Mouse (Mus musculus) thymus, adult 2 months (tissue): Measurements from ENCODE around the gene Ptar1. TPM values are rescaled to one million over a fixed set of nuclear protein-coding genes. Genes with fewer than 3 reads are reported as not detected.
A peak's percentile ranks its signal among the peaks of the same experiment; 100 is the strongest.

Experiments
- DNase-seq: peaks from one replicate; pipeline ENCODE4 v3.0.0; 2021
- H3K27ac ChIP-seq: fragments of 200-500 bp; 2 replicates; pipeline ENCODE4 v1.5.1; 2012; ENCODE audit warnings: low read length, control low read depth; ENCODE audit not compliant: control insufficient read depth, insufficient read depth
- H3K27me3 ChIP-seq: fragments of 200-500 bp; 2 replicates; pipeline ENCODE4 v1.6.1; 2012; ENCODE audit warnings: mild to moderate bottlenecking, low read length, moderate library complexity, mixed read lengths; ENCODE audit not compliant: control insufficient read depth, insufficient read depth
- H3K36me3 ChIP-seq: fragments of 200-500 bp; 2 replicates; pipeline ENCODE4 v1.6.1; 2012; ENCODE audit warnings: mild to moderate bottlenecking, low read length, moderate library complexity; ENCODE audit not compliant: control insufficient read depth, insufficient read depth
- H3K4me1 ChIP-seq: fragments of 200-500 bp; replicated peaks from 2 replicates; pipeline ENCODE4 v1.6.1; 2012; ENCODE audit warnings: low read length; ENCODE audit not compliant: control insufficient read depth, insufficient read depth
- H3K4me3 ChIP-seq: fragments of 200-500 bp; 2 replicates; pipeline ENCODE4 v1.5.1; 2012; ENCODE audit warnings: mild to moderate bottlenecking, low read length, control low read depth, moderate library complexity; ENCODE audit not compliant: control insufficient read depth, insufficient read depth
- CTCF ChIP-seq: fragments of 200-500 bp; IDR thresholded peaks from 2 replicates; pipeline ENCODE4 v1.5.1; 2012; ENCODE audit warnings: mild to moderate bottlenecking, control low read depth, low read length, moderate library complexity, borderline replicate concordance; ENCODE audit not compliant: control insufficient read depth, poor library complexity, insufficient read depth; ENCODE audit errors: extremely low read depth
- POLR2A ChIP-seq: fragments of 200-500 bp; IDR thresholded peaks from 2 replicates; pipeline ENCODE4 v1.6.1; 2012; ENCODE audit warnings: mild to moderate bottlenecking, low read length, control low read depth, moderate library complexity; ENCODE audit not compliant: control insufficient read depth, poor library complexity, insufficient read depth; ENCODE audit errors: extremely low read depth
- WGBS: fragments of 180-500 bp; shearing (Covaris S2); methylation state at CpG from one replicate; pipeline ENCODE4 v1.1.7; 2018; 5-methylcytosine and 5-hydroxymethylcytosine counted together
- polyA plus RNA-seq: library from polyadenylated mRNA; depleted of rRNA; stranded (reverse); fragments of >200 nt; gene quantifications from 2 replicates; pipeline ENCODE4 v1.2.3, GENCODE M21; 2012; rRNA removed

The Ptar1 gene
- polyA plus RNA-seq, 1 experiment = 4.8 TPM

DNA sequence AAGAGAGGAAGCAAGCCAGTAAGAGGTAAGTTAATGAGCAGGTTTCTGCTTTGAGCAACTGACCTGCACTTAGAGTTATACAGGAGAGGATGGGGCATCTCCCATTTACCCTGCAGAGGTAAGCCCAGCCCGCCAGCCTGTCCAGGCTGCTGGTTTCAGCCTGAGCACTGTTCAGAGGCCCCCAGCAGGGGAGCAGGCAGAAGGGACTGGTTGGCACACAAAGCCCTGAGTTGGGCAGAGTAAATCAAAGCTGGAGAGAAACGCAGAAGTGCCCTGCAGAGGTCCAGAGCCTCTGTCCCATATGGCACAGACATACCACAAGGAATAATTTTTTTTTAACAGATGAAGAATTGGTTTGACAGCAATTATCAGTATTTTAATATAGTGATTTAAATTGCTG is 76.8 kb downstream of the Ptar1 start:
- no peak for DNase-seq
- H3K36me3 ChIP-seq = no peaks in the 10 kb centered on the region
- no peak overlapping the region for H3K4me3 ChIP-seq
- H3K27me3 ChIP-seq = peaks cover 7% of the 10 kb centered on the region
- 88% methylated on average over 2 of the region's 2 CpGs for WGBS
- H3K4me1 ChIP-seq = peaks cover 3% of the 10 kb centered on the region
- TF ChIP-seq POLR2A (no peak), CTCF (no peak)
- no peak overlapping the region for H3K27ac ChIP-seq

GRCm38 (mm10) chr19:23768864-23769263 is 81.6 kb downstream of the Ptar1 start:
- no peaks in the 10 kb centered on the region for H3K36me3 ChIP-seq
- no peak overlapping the region for H3K4me3 ChIP-seq
- WGBS = 73% methylated on average over 5 of the region's 5 CpGs
- TF ChIP-seq CTCF = no peak
- TF ChIP-seq POLR2A = no peak
- H3K4me1 ChIP-seq = no peaks in the 10 kb centered on the region
- H3K27me3 ChIP-seq = no peaks in the 10 kb centered on the region
- no peak overlapping the region for H3K27ac ChIP-seq
- DNase-seq = no peak

GRCm38 (mm10) chr19:23770494-23771423 is 83.5 kb downstream of the Ptar1 start:
- Histone ChIP-seq H3K27me3 (no peaks in the 10 kb centered on the region), H3K36me3 (no peaks in the 10 kb centered on the region), H3K4me3 (no peak overlapping the region), H3K27ac (no peak overlapping the region), H3K4me1 (no peaks in the 10 kb centered on the region)
- TF ChIP-seq CTCF = no peak
- no peak for TF ChIP-seq POLR2A
- no peak for DNase-seq
- WGBS = 80% methylated on average over 10 of the region's 10 CpGs

GRCm38 (mm10) chr19:23771971-23772370 is 84.7 kb downstream of the Ptar1 start:
- no peak overlapping the region for H3K4me3 ChIP-seq
- H3K36me3 ChIP-seq = no peaks in the 10 kb centered on the region
- DNase-seq = peak; percentile 27
- no peak for TF ChIP-seq CTCF
- TF ChIP-seq POLR2A = no peak
- no peaks in the 10 kb centered on the region for H3K27me3 ChIP-seq
- WGBS = 80% methylated on average over 7 of the region's 7 CpGs
- no peak overlapping the region for H3K27ac ChIP-seq
- no peaks in the 10 kb centered on the region for H3K4me1 ChIP-seq

DNA sequence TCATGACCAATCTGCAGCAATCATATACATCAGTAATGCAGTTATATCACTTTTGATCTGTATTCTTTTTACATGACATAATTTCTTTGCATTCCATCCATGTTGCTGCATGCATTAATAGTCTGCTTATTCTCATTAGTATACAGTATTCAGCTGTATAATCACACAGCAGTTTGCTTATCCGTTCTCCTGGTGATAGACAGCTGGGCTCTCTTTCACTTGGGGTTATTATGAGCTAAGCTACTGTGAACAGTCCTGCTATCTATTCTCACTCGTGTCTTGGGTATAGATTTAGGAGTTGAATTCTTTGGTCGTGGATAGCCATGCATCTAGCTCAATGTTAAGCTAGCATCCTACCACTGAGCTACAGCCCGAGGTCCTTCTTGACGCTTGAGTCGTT is 88.1 kb downstream of the Ptar1 start:
- TF ChIP-seq POLR2A (no peak), CTCF (no peak)
- WGBS = 95% methylated on average over 6 of the region's 6 CpGs

GRCm38 (mm10) chr19:23779130-23779529 is 91.9 kb downstream of the Ptar1 start:
- no peaks in the 10 kb centered on the region for H3K36me3 ChIP-seq
- no peak for TF ChIP-seq CTCF
- TF ChIP-seq POLR2A = no peak
- no peaks in the 10 kb centered on the region for H3K4me1 ChIP-seq
- no peaks in the 10 kb centered on the region for H3K27me3 ChIP-seq
- H3K4me3 ChIP-seq = no peak overlapping the region
- H3K27ac ChIP-seq = no peak overlapping the region
- no peak for DNase-seq

More for the DNA sequence above, 88.1 kb downstream of the Ptar1 start:
- no peaks in the 10 kb centered on the region for H3K27me3 ChIP-seq
- no peak for DNase-seq
- no peak overlapping the region for H3K27ac ChIP-seq
- no peak overlapping the region for H3K4me3 ChIP-seq
- H3K36me3 ChIP-seq = no peaks in the 10 kb centered on the region
- H3K4me1 ChIP-seq = no peaks in the 10 kb centered on the region

- no peak overlapping the region for H3K27ac ChIP-seq
- 87% methylated on average over 4 of the region's 4 CpGs for WGBS
- H3K27me3 ChIP-seq = no peaks in the 10 kb centered on the region
- DNase-seq = no peak
- H3K36me3 ChIP-seq = no peaks in the 10 kb centered on the region
- TF ChIP-seq POLR2A (no peak), CTCF (no peak)
- no peak overlapping the region for H3K4me3 ChIP-seq
- no peaks in the 10 kb centered on the region for H3K4me1 ChIP-seq
Measured at GRCm38 (mm10) chr19:23780105-23780504, 92.9 kb downstream of the Ptar1 start.

Other genes with a start within 250 kb of the Ptar1 start
- 0.20 and 0.32 TPM in 2 replicates for gene Mamdc2, start 239.0 kb upstream of the Ptar1 start, polyA plus RNA-seq
- gene 1700028P14Rik, start 34.6 kb upstream of the Ptar1 start, polyA plus RNA-seq = 0.15 and 0.16 TPM in 2 replicates
- 3.6 and 4.3 TPM in 2 replicates for gene Apba1, start 71.5 kb downstream of the Ptar1 start, polyA plus RNA-seq